Mouse (Mus musculus) spleen, embryonic (tissue): ENCODE measurements around the gene St3gal6.
"Not testable (repeated sequence)": the region's sequence is repeated elsewhere in the genome, so short reads cannot be mapped to it uniquely, and the experiment has no call there.

ENCODE experiments used
- CTCF ChIA-PET: fragments of 350-600 bp; sonication (Branson Sonifier 250); formaldehyde crosslinking; loops from one replicate; lab custom pipeline; 2022; lab: Charles Lee

The St3gal6 gene

GRCm38 (mm10) chr16:58481219-58481905 is 42.7 kb downstream of the St3gal6 start:
- CTCF ChIA-PET = interaction anchor here (0.5 kb wide), 1 partner anchor 8 kb away, joined by 3 read pairs; no protein-coding TSS in a partner anchor

GRCm38 (mm10) chr16:58479898-58480448 is 44.1 kb downstream of the St3gal6 start:
- CTCF ChIA-PET = no interaction called here

- CTCF ChIA-PET = interaction anchor here (0.6 kb wide), 2 partner anchors 31 to 378 kb away, joined by 3 to 4 read pairs; no protein-coding TSS in a partner anchor
These were observed 47.7 kb downstream of the St3gal6 start for GRCm38 (mm10) chr16:58476363-58476762.

- CTCF ChIA-PET = interaction anchor here (0.6 kb wide), 1 partner anchor 31 kb away, joined by 3 read pairs; no protein-coding TSS in a partner anchor
These were observed 48.4 kb downstream of the St3gal6 start for GRCm38 (mm10) chr16:58475544-58476154.

GRCm38 (mm10) chr16:58474875-58475274 is 49.2 kb downstream of the St3gal6 start:
- CTCF ChIA-PET = no interaction called here

GRCm38 (mm10) chr16:58470841-58471240 is 53.2 kb downstream of the St3gal6 start:
- CTCF ChIA-PET = no interaction called here

- CTCF ChIA-PET = interaction anchor here (0.6 kb wide), 1 partner anchor 40 kb away, joined by 4 read pairs; no protein-coding TSS in a partner anchor
These were observed 54.0 kb downstream of the St3gal6 start for GRCm38 (mm10) chr16:58470061-58470460.

- CTCF ChIA-PET = no interaction called here
These were observed 58.6 kb downstream of the St3gal6 start for GRCm38 (mm10) chr16:58465412-58465811.

GRCm38 (mm10) chr16:58464051-58464450 is 60.0 kb downstream of the St3gal6 start:
- CTCF ChIA-PET = interaction anchor here (0.6 kb wide), 1 partner anchor 8 kb away, joined by 8 read pairs; no protein-coding TSS in a partner anchor

- CTCF ChIA-PET = interaction anchor here (0.6 to 1.4 kb wide), 5 partner anchors 50 to 63 kb away, joined by 3 to 7 read pairs (median 4); partner anchors contain the start of gene St3gal6
These were observed 61.5 kb downstream of the St3gal6 start for GRCm38 (mm10) chr16:58462519-58462918.

GRCm38 (mm10) chr16:58461856-58462518 is 62.1 kb downstream of the St3gal6 start:
- CTCF ChIA-PET = interaction anchor here (0.6 to 1.4 kb wide), 5 partner anchors 50 to 63 kb away, joined by 3 to 7 read pairs (median 4); partner anchors contain the start of gene St3gal6

- CTCF ChIA-PET = no interaction called here
These were observed 63.7 kb downstream of the St3gal6 start for GRCm38 (mm10) chr16:58460386-58460785.

- CTCF ChIA-PET = not testable (repeated sequence)
These were observed 64.1 kb downstream of the St3gal6 start for GRCm38 (mm10) chr16:58459966-58460365.

GRCm38 (mm10) chr16:58456991-58457390 is 67.1 kb downstream of the St3gal6 start:
- CTCF ChIA-PET = no interaction called here

- CTCF ChIA-PET = interaction anchor here (0.7 kb wide), 1 partner anchor 8 kb away, joined by 8 read pairs; no protein-coding TSS in a partner anchor
These were observed 67.6 kb downstream of the St3gal6 start for GRCm38 (mm10) chr16:58456445-58456844.

- CTCF ChIA-PET = interaction anchor here (1.2 to 2.1 kb wide), 2 partner anchors 163 to 170 kb away, joined by 3 to 9 read pairs; no protein-coding TSS in a partner anchor
These were observed 68.9 kb downstream of the St3gal6 start for GRCm38 (mm10) chr16:58455118-58455517.

GRCm38 (mm10) chr16:58454617-58455016 is 69.4 kb downstream of the St3gal6 start:
- CTCF ChIA-PET = interaction anchor here (1.2 to 2.1 kb wide), 3 partner anchors 163 to 948 kb away, joined by 3 to 9 read pairs (median 3); no protein-coding TSS in a partner anchor

GRCm38 (mm10) chr16:58453820-58454219 is 70.2 kb downstream of the St3gal6 start:
- CTCF ChIA-PET = interaction anchor here (1.2 to 2.1 kb wide), 3 partner anchors 164 to 949 kb away, joined by 3 to 9 read pairs (median 3); no protein-coding TSS in a partner anchor

GRCm38 (mm10) chr16:58453138-58453537 is 70.9 kb downstream of the St3gal6 start:
- CTCF ChIA-PET = no interaction called here

- CTCF ChIA-PET = no interaction called here
These were observed 72.4 kb downstream of the St3gal6 start for GRCm38 (mm10) chr16:58451647-58452046.

GRCm38 (mm10) chr16:58450648-58451047 is 73.4 kb downstream of the St3gal6 start:
- CTCF ChIA-PET = no interaction called here
